Mouse (Mus musculus): ENCODE measurements around the gene Fam117a. TPM values are rescaled to one million over a fixed set of nuclear protein-coding genes. Genes with fewer than 3 reads are reported as not detected.

Fam117a gene
- polyA plus RNA-seq, 1 experiment = 14.3 TPM

DNA sequence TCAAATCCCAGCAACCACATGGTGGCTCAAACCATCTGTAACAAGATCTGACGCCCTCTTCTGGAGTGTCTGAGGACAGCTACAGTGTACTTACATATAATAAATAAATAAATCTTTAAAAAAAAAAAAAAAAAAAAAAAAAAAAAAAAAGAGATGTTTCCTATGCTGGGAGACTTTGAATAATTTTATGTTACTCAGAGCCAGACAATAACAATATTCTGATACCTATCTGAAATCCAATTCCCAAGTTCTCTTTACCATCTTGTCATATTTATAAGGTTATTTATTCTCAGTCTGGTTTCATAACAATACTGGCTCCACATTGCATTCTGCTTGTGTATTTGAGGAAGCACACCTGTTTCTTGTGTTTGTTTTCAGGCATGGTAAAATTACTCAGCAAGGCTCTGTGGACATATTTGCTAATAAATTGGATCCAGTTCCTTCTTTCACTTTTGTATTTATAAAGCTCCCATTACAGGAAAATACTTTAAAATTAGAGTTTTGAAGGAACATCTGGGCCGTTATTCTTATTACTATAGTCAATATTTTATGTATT is 84.1 kb downstream of the Fam117a start:
- Histone ChIP-seq H3K27ac (ENCODE audit: insufficient read depth, low read length) (no peak overlapping the region), H3K27me3 (ENCODE audit: control insufficient read depth, insufficient read depth, low read length) (no peaks in the 10 kb centered on the region), H3K4me3 (replicated peaks; ENCODE audit: insufficient read depth, low read depth, low read length) (no peak overlapping the region), H3K4me1 (ENCODE audit: control insufficient read depth, insufficient read depth, low read length) (peaks cover 6% of the 10 kb centered on the region; the same call in 1 of the 2 replicates)
- TF ChIP-seq POLR2A (IDR thresholded peaks at IDR 0.05; ENCODE audit: borderline replicate concordance, insufficient read depth, low read length) = no peak
- no peak for TF ChIP-seq CTCF (IDR thresholded peaks at IDR 0.05; ENCODE audit: borderline replicate concordance, insufficient read depth, low read depth, low read length)
- WGBS = 71% methylated on average over 2 of the region's 2 CpGs
- DNase-seq = no peak

DNA sequence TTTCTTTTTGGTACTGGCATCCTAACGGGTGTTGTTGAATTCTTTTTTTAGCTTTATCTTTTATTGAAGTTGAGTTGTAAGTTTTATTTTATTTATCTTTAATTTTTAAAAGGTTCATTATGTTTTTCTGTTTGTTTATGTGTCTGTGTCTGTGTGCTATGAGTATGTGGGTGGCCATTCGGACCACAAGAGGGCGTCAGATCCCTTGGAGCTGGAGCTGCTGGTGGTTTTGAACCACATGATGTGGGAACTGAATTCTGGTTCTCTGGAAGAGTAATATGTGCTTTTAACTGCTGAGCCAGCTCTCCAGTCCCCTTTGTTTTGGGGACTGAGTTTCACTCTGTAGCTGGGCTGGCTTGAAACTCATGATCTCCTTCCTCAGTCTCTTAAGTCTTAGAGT is 86.7 kb downstream of the Fam117a start:
- no peak overlapping the region for H3K27ac ChIP-seq (ENCODE audit: insufficient read depth, low read length)
- peaks cover 4% of the 10 kb centered on the region; the same call in 1 of the 2 replicates for H3K4me1 ChIP-seq (ENCODE audit: control insufficient read depth, insufficient read depth, low read length)
- no peaks in the 10 kb centered on the region for H3K27me3 ChIP-seq (ENCODE audit: control insufficient read depth, insufficient read depth, low read length)
- WGBS = 86% methylated on average over 3 of the region's 3 CpGs
- TF ChIP-seq CTCF (IDR thresholded peaks at IDR 0.05; ENCODE audit: borderline replicate concordance, insufficient read depth, low read depth, low read length) (0 out of 2 replicates have a peak, but pooled peaks have one; percentile 11), POLR2A (IDR thresholded peaks at IDR 0.05; ENCODE audit: borderline replicate concordance, insufficient read depth, low read length) (no peak)
- no peak for DNase-seq
- no peak overlapping the region for H3K4me3 ChIP-seq (replicated peaks; ENCODE audit: insufficient read depth, low read depth, low read length)

DNA sequence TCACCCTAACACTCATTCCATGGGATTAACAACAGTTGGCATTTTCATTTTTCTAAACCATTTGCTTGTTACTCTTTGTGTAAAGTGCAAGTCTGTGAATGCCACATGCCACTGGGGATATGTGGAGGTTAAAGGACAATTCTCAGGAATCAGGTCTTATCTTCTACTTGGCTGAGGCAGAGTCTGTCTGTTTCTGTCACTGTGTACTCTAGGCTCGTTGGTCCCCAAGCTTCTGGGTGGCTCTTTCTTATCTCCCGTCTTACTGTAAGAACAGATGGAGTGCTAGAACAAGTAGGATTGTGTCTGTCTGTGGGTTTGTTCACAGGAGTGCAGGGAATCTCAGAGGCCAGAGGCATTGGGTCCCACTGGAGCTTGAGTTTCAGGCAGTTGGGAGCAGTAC is 94.5 kb downstream of the Fam117a start:
- DNase-seq = no peak
- Histone ChIP-seq H3K27ac (ENCODE audit: insufficient read depth, low read length) (no peak overlapping the region), H3K4me3 (replicated peaks; ENCODE audit: insufficient read depth, low read depth, low read length) (no peak overlapping the region), H3K27me3 (ENCODE audit: control insufficient read depth, insufficient read depth, low read length) (no peaks in the 10 kb centered on the region), H3K4me1 (ENCODE audit: control insufficient read depth, insufficient read depth, low read length) (peaks cover 3% of the 10 kb centered on the region; the same call in 1 of the 2 replicates)
- WGBS = 47% methylated on average over 2 of the region's 2 CpGs
- TF ChIP-seq CTCF (IDR thresholded peaks at IDR 0.05; ENCODE audit: borderline replicate concordance, insufficient read depth, low read depth, low read length) (no peak), POLR2A (IDR thresholded peaks at IDR 0.05; ENCODE audit: borderline replicate concordance, insufficient read depth, low read length) (no peak)

Other genes with a start within 250 kb of the Fam117a start
- gene Dlx3, start 216.9 kb upstream of the Fam117a start, polyA plus RNA-seq (2012; rRNA removed) = 0.38 TPM in 2 replicates
- gene Dlx4, start 190.8 kb upstream of the Fam117a start, polyA plus RNA-seq (2012; rRNA removed) = 0.70 and 1.4 TPM in 2 replicates
- gene Tac4, start 75.5 kb upstream of the Fam117a start, polyA plus RNA-seq (2012; rRNA removed) = 0.26 and 0.55 TPM in 2 replicates
- 68.5 and 68.9 TPM in 2 replicates for gene Kat7, start 26.8 kb upstream of the Fam117a start, polyA plus RNA-seq (2012; rRNA removed)
- 88.5 and 90.3 TPM in 2 replicates for gene Slc35b1, start 47.7 kb downstream of the Fam117a start, polyA plus RNA-seq (2012; rRNA removed)
- gene Spop, start 77.1 kb downstream of the Fam117a start, polyA plus RNA-seq (2012; rRNA removed) = 147 and 149 TPM in 2 replicates
- gene Nxph3, start 177.6 kb downstream of the Fam117a start, polyA plus RNA-seq (2012; rRNA removed) = 18.6 and 19.9 TPM in 2 replicates

All from cerebellum, adult 2 months (tissue).